Mouse (Mus musculus): ENCODE results near the gene Olfr572. TPM values are rescaled to one million over a fixed set of nuclear protein-coding genes. Genes with fewer than 3 reads are reported as not detected.

Gene Olfr572
- polyA plus RNA-seq, 1 experiment from 2014 or later: not detected

Other genes starting within 250 kb of the Olfr572 start
- gene Trim68, start 237.1 kb upstream of the Olfr572 start, polyA plus RNA-seq (2014; fragmentation: Nextera tagmentation; extraction: Ambion mirVana): 8.3 and 8.4 TPM in 2 replicates
- gene Olfr557, start 228.5 kb upstream of the Olfr572 start, polyA plus RNA-seq (2014; fragmentation: Nextera tagmentation; extraction: Ambion mirVana): not detected in 2 replicates
- 0.08 and 0.22 TPM in 2 replicates for gene Olfr558, start 222.2 kb upstream of the Olfr572 start, polyA plus RNA-seq (2014; fragmentation: Nextera tagmentation; extraction: Ambion mirVana)
- gene Olfr33, start 205.3 kb upstream of the Olfr572 start, polyA plus RNA-seq (2014; fragmentation: Nextera tagmentation; extraction: Ambion mirVana): not detected in 2 replicates
- gene Olfr559, start 196.9 kb upstream of the Olfr572 start, polyA plus RNA-seq (2014; fragmentation: Nextera tagmentation; extraction: Ambion mirVana): not detected in 2 replicates
- gene Olfr560, start 165.0 kb upstream of the Olfr572 start, polyA plus RNA-seq (2014; fragmentation: Nextera tagmentation; extraction: Ambion mirVana): not detected in 2 replicates
- 0.13 and 0.17 TPM in 2 replicates for gene Olfr78, start 164.9 kb upstream of the Olfr572 start, polyA plus RNA-seq (2014; fragmentation: Nextera tagmentation; extraction: Ambion mirVana)
- not detected in 2 replicates for gene Olfr561, start 153.2 kb upstream of the Olfr572 start, polyA plus RNA-seq (2014; fragmentation: Nextera tagmentation; extraction: Ambion mirVana)
- not detected in 2 replicates for gene Olfr564, start 120.9 kb upstream of the Olfr572 start, polyA plus RNA-seq (2014; fragmentation: Nextera tagmentation; extraction: Ambion mirVana)
- not detected in 2 replicates for gene Olfr566, start 65.6 kb upstream of the Olfr572 start, polyA plus RNA-seq (2014; fragmentation: Nextera tagmentation; extraction: Ambion mirVana)
- not detected in 2 replicates for gene Olfr568, start 47.3 kb upstream of the Olfr572 start, polyA plus RNA-seq (2014; fragmentation: Nextera tagmentation; extraction: Ambion mirVana)
- not detected in 2 replicates for gene Olfr569, start 33.5 kb upstream of the Olfr572 start, polyA plus RNA-seq (2014; fragmentation: Nextera tagmentation; extraction: Ambion mirVana)
- gene Olfr570, start 29.8 kb upstream of the Olfr572 start, polyA plus RNA-seq (2014; fragmentation: Nextera tagmentation; extraction: Ambion mirVana): 0.25 TPM in 1 of 2 replicates, not detected in the other
- gene Olfr571, start 6.9 kb upstream of the Olfr572 start, polyA plus RNA-seq (2014; fragmentation: Nextera tagmentation; extraction: Ambion mirVana): not detected in 2 replicates
- gene Olfr573-ps1, start 18.2 kb downstream of the Olfr572 start, polyA plus RNA-seq (2014; fragmentation: Nextera tagmentation; extraction: Ambion mirVana): not detected in 2 replicates
- gene Olfr574, start 24.1 kb downstream of the Olfr572 start, polyA plus RNA-seq (2014; fragmentation: Nextera tagmentation; extraction: Ambion mirVana): not detected in 2 replicates
- not detected in 2 replicates for gene Olfr575, start 34.4 kb downstream of the Olfr572 start, polyA plus RNA-seq (2014; fragmentation: Nextera tagmentation; extraction: Ambion mirVana)
- gene Olfr576, start 38.3 kb downstream of the Olfr572 start, polyA plus RNA-seq (2014; fragmentation: Nextera tagmentation; extraction: Ambion mirVana): not detected in 2 replicates
- gene Olfr577, start 51.5 kb downstream of the Olfr572 start, polyA plus RNA-seq (2014; fragmentation: Nextera tagmentation; extraction: Ambion mirVana): not detected in 2 replicates
- not detected in 2 replicates for gene Olfr578, start 64.9 kb downstream of the Olfr572 start, polyA plus RNA-seq (2014; fragmentation: Nextera tagmentation; extraction: Ambion mirVana)
- not detected in 2 replicates for gene Olfr582, start 113.6 kb downstream of the Olfr572 start, polyA plus RNA-seq (2014; fragmentation: Nextera tagmentation; extraction: Ambion mirVana)
- gene Olfr583, start 126.9 kb downstream of the Olfr572 start, polyA plus RNA-seq (2014; fragmentation: Nextera tagmentation; extraction: Ambion mirVana): not detected in 2 replicates
- not detected in 2 replicates for gene Olfr584, start 157.5 kb downstream of the Olfr572 start, polyA plus RNA-seq (2014; fragmentation: Nextera tagmentation; extraction: Ambion mirVana)
- gene Olfr585, start 173.3 kb downstream of the Olfr572 start, polyA plus RNA-seq (2014; fragmentation: Nextera tagmentation; extraction: Ambion mirVana): not detected in 2 replicates
- gene Olfr586, start 201.2 kb downstream of the Olfr572 start, polyA plus RNA-seq (2014; fragmentation: Nextera tagmentation; extraction: Ambion mirVana): not detected in 2 replicates
- not detected in 2 replicates for gene Olfr588-ps1, start 216.5 kb downstream of the Olfr572 start, polyA plus RNA-seq (2014; fragmentation: Nextera tagmentation; extraction: Ambion mirVana)
- not detected in 2 replicates for gene Olfr589, start 231.9 kb downstream of the Olfr572 start, polyA plus RNA-seq (2014; fragmentation: Nextera tagmentation; extraction: Ambion mirVana)

All from hindbrain, embryonic 14.5 days (tissue).